Mouse (Mus musculus) cerebellum, adult 11 months (tissue): ENCODE measurements around the gene Ino80e.
A peak's percentile ranks its signal among the peaks of the same experiment; 100 is the strongest.
"Not testable (repeated sequence)": the region's sequence is repeated elsewhere in the genome, so short reads cannot be mapped to it uniquely, and the experiment has no call there.

Experiments used
- DNase-seq: peaks from one replicate; pipeline ENCODE4 v3.0.0; 2022

Ino80e gene

GRCm38 (mm10) chr7:126862147-126862784 is at the start of gene Ino80e:
Gene Ino80e, minus strand, starts transcription at chr7:126862377.
- DNase-seq: peak; percentile 95

- no peak for DNase-seq
These were observed 43.4 kb upstream of the Ino80e start for GRCm38 (mm10) chr7:126905590-126905989.

- DNase-seq: not testable (repeated sequence)
These were observed 37.6 kb upstream of the Ino80e start for GRCm38 (mm10) chr7:126899781-126900180.

- DNase-seq: peak; percentile 97
These were observed 36.2 kb upstream of the Ino80e start for GRCm38 (mm10) chr7:126898102-126898990.

GRCm38 (mm10) chr7:126897390-126898101 is 35.4 kb upstream of the Ino80e start:
- no peak for DNase-seq

- no peak for DNase-seq
These were observed 34.7 kb upstream of the Ino80e start for GRCm38 (mm10) chr7:126896912-126897311.

- no peak for DNase-seq
These were observed 26.7 kb upstream of the Ino80e start for GRCm38 (mm10) chr7:126888852-126889251.

- DNase-seq: no peak
These were observed 25.1 kb upstream of the Ino80e start for GRCm38 (mm10) chr7:126887281-126887680.

- peak; percentile 99 for DNase-seq
These were observed 22.3 kb upstream of the Ino80e start, which contains the start of gene Taok2 for GRCm38 (mm10) chr7:126884286-126885164. Gene Taok2, minus strand, starts transcription at chr7:126884703.

- DNase-seq: no peak
These were observed 21.6 kb upstream of the Ino80e start for GRCm38 (mm10) chr7:126883731-126884181.

- DNase-seq: no peak
These were observed 18.9 kb upstream of the Ino80e start for GRCm38 (mm10) chr7:126881040-126881439.

GRCm38 (mm10) chr7:126877239-126877638 is 15.1 kb upstream of the Ino80e start:
- no peak for DNase-seq

- no peak for DNase-seq
These were observed 8.3 kb upstream of the Ino80e start for GRCm38 (mm10) chr7:126870520-126870891.

- DNase-seq: no peak
These were observed 7.8 kb upstream of the Ino80e start for GRCm38 (mm10) chr7:126869780-126870519.

GRCm38 (mm10) chr7:126868003-126868402 is 5.8 kb upstream of the Ino80e start:
- DNase-seq: no peak

GRCm38 (mm10) chr7:126867534-126867933 is 5.4 kb upstream of the Ino80e start:
- no peak for DNase-seq

GRCm38 (mm10) chr7:126863791-126864190 is 1.6 kb upstream of the Ino80e start:
- DNase-seq: no peak

- peak; percentile 91 for DNase-seq
These were observed 597 bp downstream of the Ino80e start, which contains the start of gene Hirip3 for GRCm38 (mm10) chr7:126861429-126862130. Gene Hirip3, plus strand, starts transcription at chr7:126861972.

- no peak for DNase-seq
These were observed 1.2 kb downstream of the Ino80e start for GRCm38 (mm10) chr7:126860987-126861386.

- no peak for DNase-seq
These were observed 5.3 kb downstream of the Ino80e start for GRCm38 (mm10) chr7:126856741-126857420.
